Comparison of ENCODE assay signal across 10 mouse cellular contexts in genomic region chr4:54758501-54758829, GRCm38 (mm10).
DNase-seq lines count a peak whose midpoint lies in the region; ATAC-seq and TF ChIP-seq lines count a peak whose summit lies in the region.
"Had no signal": no experiment of that assay in that cellular context is flagged by ENCODE, and none has a peak within 500 bp of the region (broad histone marks: within the 10 kb centered on the region; RNA-seq: fewer than 3 reads in every experiment).

No protein-coding gene starts in this region.

- no peaks in the 10 kb centered on the region for H3K36me3 ChIP-seq in heart, embryonic 12.5 days
- H3K36me3 ChIP-seq in neural tube, embryonic 12.5 days, result no peaks in the 10 kb centered on the region
- H3K36me3 ChIP-seq in limb, embryonic 13.5 days, result no peaks in the 10 kb centered on the region
- no peaks in the 10 kb centered on the region for H3K36me3 ChIP-seq in stomach, postnatal 0 days (ENCODE audit: control insufficient read depth, insufficient read depth, low read length)

- H3K4me3 ChIP-seq in heart, embryonic 12.5 days, result 0 out of 2 replicates have a peak overlapping the region, but pooled peaks have one; percentile 24
- H3K4me3 ChIP-seq in neural tube, embryonic 12.5 days, result no peak overlapping the region
- peak overlapping the region; percentile 17 for H3K4me3 ChIP-seq in limb, embryonic 13.5 days
- no peak overlapping the region for H3K4me3 ChIP-seq in stomach, postnatal 0 days (ENCODE audit: low read depth, low read length)
- H3K4me3 ChIP-seq: myocyte had no signal

- DNase-seq in heart, postnatal 25 days (ENCODE audit: low spot score), result no peak
- DNase-seq in neural tube, embryonic 10.5 days (ENCODE audit: extremely low spot score, low spot score), result no peak
- no peak for DNase-seq in stomach, postnatal 0 days (ENCODE audit: low spot score)
- no peak for DNase-seq in gastrocnemius, adult 18-20 months (ENCODE audit: low spot score)

- no peak for TF ChIP-seq EP300 in stomach, postnatal 0 days (optimal IDR thresholded peaks at IDR 0.05)

- 39% methylated on average over 8 of the region's 8 CpGs for WGBS in heart, embryonic 12.5 days
- 58% methylated on average over 8 of the region's 8 CpGs for WGBS in neural tube, embryonic 12.5 days
- 14% methylated on average over 8 of the region's 8 CpGs for WGBS in limb, embryonic 13.5 days
- WGBS in stomach, postnatal 0 days, result 43% methylated on average over 8 of the region's 8 CpGs

- H3K4me2 ChIP-seq in heart, embryonic 12.5 days, result peak overlapping the region; percentile 58
- H3K4me2 ChIP-seq in neural tube, embryonic 12.5 days (replicated peaks), result peak overlapping the region; percentile 36
- peak overlapping the region; percentile 57 for H3K4me2 ChIP-seq in limb, embryonic 13.5 days (replicated peaks)
- H3K4me2 ChIP-seq in stomach, postnatal 0 days (replicated peaks; ENCODE audit: low read depth), result peak overlapping the region; percentile 42

- peaks cover 10% of the 10 kb centered on the region; the same call in 1 of the 2 replicates for H3K4me1 ChIP-seq in heart, embryonic 12.5 days (replicated peaks)
- H3K4me1 ChIP-seq in neural tube, embryonic 12.5 days, result peaks cover 7% of the 10 kb centered on the region; the same call in 1 of the 2 replicates
- peaks cover 14% of the 10 kb centered on the region for H3K4me1 ChIP-seq in limb, embryonic 13.5 days
- H3K4me1 ChIP-seq in stomach, postnatal 0 days (replicated peaks; ENCODE audit: control insufficient read depth, insufficient read depth), result no peaks in the 10 kb centered on the region

- no peak for TF ChIP-seq CTCF in stomach, postnatal 0 days (IDR thresholded peaks at IDR 0.05; ENCODE audit: low read depth)

- intact Hi-C loops in heart, postnatal 25 days (cut with DNase I), result no loop called here

- ATAC-seq in heart, embryonic 12.5 days (ENCODE audit: insufficient number of reproducible peaks, low FRiP score), result no peak; the same call in 1 of the 2 replicates
- no peak for ATAC-seq in neural tube, embryonic 12.5 days (ENCODE audit: low FRiP score, low read depth)
- ATAC-seq in limb, embryonic 13.5 days (ENCODE audit: low FRiP score, low read depth), result no peak
- no peak for ATAC-seq in stomach, postnatal 0 days (ENCODE audit: low FRiP score, low TSS enrichment)
- no peak for ATAC-seq in inflammation-experienced regulatory T-cells, adult 6 months

- no peaks in the 10 kb centered on the region for H3K9me3 ChIP-seq in heart, embryonic 12.5 days (replicated peaks)
- no peaks in the 10 kb centered on the region for H3K9me3 ChIP-seq in neural tube, embryonic 12.5 days
- no peaks in the 10 kb centered on the region for H3K9me3 ChIP-seq in limb, embryonic 13.5 days
- no peaks in the 10 kb centered on the region for H3K9me3 ChIP-seq in stomach, postnatal 0 days (ENCODE audit: control insufficient read depth, low read length)

- no peak overlapping the region for H3K27ac ChIP-seq in heart, embryonic 12.5 days (ENCODE audit: poor library complexity, severe bottlenecking)
- no peak overlapping the region for H3K27ac ChIP-seq in neural tube, embryonic 12.5 days
- no peak overlapping the region for H3K27ac ChIP-seq in limb, embryonic 13.5 days
- no peak overlapping the region for H3K27ac ChIP-seq in stomach, postnatal 0 days (replicated peaks)

- no peaks in the 10 kb centered on the region for H3K27me3 ChIP-seq in heart, embryonic 12.5 days (replicated peaks)
- H3K27me3 ChIP-seq in neural tube, embryonic 12.5 days (replicated peaks), result no peaks in the 10 kb centered on the region
- H3K27me3 ChIP-seq in limb, embryonic 13.5 days, result no peaks in the 10 kb centered on the region
- H3K27me3 ChIP-seq in stomach, postnatal 0 days (ENCODE audit: control insufficient read depth, insufficient read depth, low read length), result no peaks in the 10 kb centered on the region
- H3K27me3 ChIP-seq: CH12.LX had no signal

- no peak overlapping the region for H3K9ac ChIP-seq in heart, embryonic 12.5 days
- no peak overlapping the region for H3K9ac ChIP-seq in neural tube, embryonic 12.5 days
- H3K9ac ChIP-seq in limb, embryonic 13.5 days, result 0 out of 2 replicates have a peak overlapping the region, but pooled peaks have one; percentile 20
- H3K9ac ChIP-seq in stomach, postnatal 0 days (ENCODE audit: low read length), result no peak overlapping the region

Comparison
In these comparisons a context has a peak if more than half of its experiments do, and no peak if none do; other contexts are left out.
1. H3K4me3 ChIP-seq: peak in heart, embryonic 12.5 days (single experiment) and limb, embryonic 13.5 days (single experiment); none in neural tube, embryonic 12.5 days (single experiment) and stomach, postnatal 0 days (single experiment).
2. Peak in every context shown above with its lines, with median percentiles within 50 percentile points of each other: H3K4me2 ChIP-seq.